Mouse (Mus musculus) monocyte, adult 5-6 weeks (primary cell): ENCODE data around the gene Naip1. TPM values are rescaled to one million over a fixed set of nuclear protein-coding genes. Genes with fewer than 3 reads are reported as not detected.
"Not testable (repeated sequence)": the region's sequence is repeated elsewhere in the genome, so short reads cannot be mapped to it uniquely, and the experiment has no call there.

Experiments
- ATAC-seq: fragments of 153-309, 156-312 bp; replicated peaks from 2 replicates; pipeline ENCODE4 v1.8.0; 2017; ENCODE audit warnings: mild to moderate bottlenecking; ENCODE audit not compliant: low TSS enrichment, insufficient number of reproducible peaks, severe bottlenecking, poor library complexity, low FRiP score
- total RNA-seq: library from RNA; stranded (forward); fragments of 200-1000, 200-491, 200-594 nt; gene quantifications from 3 replicates; pipeline ENCODE4 v1.2.3, GENCODE M21; 2017

The Naip1 gene
- total RNA-seq = 1.1 to 2.7 TPM (median 2.3 TPM) in 3 replicates

DNA sequence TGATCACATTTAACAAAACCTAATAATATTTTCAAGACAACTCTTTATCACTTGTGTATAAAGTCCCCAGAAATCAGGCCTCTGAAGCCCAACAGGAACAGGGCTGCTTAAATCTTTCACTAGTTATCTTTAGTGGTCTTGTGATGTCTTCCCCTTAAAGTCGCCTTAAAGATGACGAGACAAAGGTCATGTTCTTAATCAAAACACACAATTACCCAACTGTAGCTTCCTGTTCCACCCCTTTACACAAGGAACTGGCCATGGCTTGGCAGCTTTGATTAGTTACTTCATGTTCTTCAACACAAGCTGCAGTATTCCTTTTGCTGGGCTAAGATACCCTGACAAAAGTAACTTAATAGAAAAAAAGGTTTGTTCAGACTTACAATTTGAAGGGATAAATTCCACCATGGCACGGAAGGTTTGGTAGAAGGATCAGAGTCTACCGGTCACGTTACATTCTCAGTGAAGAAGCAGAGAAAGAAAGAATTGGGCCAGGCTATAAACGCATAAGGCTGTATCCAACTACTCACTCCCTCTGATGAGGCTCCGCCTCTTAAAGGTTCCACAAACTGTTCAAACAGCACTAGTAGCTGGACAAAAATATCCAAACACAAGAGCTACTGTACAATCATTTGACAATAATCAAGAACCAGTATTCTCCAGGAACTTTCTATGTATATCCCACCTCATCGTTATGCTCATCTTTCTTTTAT lies at the start of gene Naip1:
Gene Naip1 (minus strand): TSS at position 455 of the 713 bp plus-strand sequence.
- peak; percentile 77 for ATAC-seq

DNA sequence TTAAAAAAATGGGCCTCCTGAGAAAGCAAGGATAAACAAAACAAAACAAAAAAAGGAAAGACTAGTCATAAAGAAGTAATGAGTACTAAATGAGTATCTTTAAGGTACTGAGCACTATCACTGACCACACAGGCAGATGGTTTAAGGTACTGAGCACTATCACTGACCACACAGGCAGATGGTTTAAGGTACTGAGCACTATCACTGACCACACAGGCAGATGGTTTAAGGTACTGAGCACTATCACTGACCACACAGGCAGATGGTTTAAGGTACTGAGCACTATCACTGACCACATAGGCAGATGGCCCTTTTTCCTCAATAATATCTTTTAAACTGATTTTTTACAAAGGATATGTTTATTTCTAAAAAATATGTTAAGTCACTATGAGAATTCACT lies 47.0 kb upstream of the Naip1 start:
- ATAC-seq = not testable (repeated sequence)

DNA sequence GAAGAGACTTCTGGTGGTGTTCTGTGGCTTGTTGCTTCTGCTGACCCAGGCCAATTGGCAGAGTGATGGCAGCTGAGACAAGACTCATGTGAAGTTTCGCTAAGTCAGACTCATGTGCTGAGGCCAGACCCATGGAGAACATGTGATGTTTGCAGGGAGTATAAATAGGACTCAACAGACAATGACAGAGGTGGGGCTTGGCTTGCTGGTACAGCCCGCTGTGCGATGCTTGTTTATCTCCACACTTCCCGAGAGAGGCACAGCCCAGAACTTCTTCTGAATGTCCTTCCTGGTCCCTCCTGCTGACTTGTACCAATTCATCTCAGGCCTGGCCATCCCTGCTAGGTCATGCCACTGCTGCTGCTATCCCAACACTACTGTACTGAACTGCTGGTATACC lies 42.7 kb upstream of the Naip1 start:
- no peak for ATAC-seq

DNA sequence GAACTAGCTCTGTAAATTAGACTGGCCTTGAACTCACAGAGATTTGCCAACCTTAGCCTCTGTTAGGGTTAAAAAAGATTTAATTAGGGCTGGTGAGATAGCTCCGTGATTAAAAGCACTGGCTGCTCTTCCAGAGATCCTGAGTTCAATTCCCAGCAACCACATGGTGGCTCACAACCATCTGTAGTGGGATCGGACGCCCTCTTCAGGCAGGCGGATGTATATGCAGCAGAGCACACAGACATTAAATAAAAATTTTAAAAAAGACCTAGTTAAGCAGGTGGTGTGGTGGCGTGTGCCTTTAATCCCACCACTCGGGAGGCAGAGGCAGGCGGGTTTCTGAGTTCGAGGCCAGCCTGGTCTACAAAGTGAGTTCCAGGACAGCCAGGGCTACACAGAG lies 41.7 kb upstream of the Naip1 start:
- ATAC-seq = not testable (repeated sequence)

DNA sequence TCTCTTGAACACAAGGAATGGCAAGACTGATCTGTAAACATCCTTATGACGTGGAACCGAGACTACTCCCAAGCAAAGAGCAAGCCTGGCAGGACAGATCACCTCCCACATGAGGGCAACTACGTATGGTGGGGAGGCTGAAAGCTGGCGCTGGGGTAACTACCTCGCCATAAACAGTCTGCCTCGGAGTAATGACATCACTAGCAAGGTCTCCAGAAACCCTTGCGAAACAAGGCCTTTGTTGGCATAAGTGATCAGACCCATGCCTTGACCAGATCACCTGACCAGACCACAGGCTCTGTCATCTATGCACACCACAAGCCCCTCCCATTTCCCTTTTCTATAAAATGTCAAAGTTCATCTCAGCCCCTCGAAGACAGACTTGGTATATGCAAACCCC lies 40.6 kb upstream of the Naip1 start:
- ATAC-seq = peak; percentile 68

DNA sequence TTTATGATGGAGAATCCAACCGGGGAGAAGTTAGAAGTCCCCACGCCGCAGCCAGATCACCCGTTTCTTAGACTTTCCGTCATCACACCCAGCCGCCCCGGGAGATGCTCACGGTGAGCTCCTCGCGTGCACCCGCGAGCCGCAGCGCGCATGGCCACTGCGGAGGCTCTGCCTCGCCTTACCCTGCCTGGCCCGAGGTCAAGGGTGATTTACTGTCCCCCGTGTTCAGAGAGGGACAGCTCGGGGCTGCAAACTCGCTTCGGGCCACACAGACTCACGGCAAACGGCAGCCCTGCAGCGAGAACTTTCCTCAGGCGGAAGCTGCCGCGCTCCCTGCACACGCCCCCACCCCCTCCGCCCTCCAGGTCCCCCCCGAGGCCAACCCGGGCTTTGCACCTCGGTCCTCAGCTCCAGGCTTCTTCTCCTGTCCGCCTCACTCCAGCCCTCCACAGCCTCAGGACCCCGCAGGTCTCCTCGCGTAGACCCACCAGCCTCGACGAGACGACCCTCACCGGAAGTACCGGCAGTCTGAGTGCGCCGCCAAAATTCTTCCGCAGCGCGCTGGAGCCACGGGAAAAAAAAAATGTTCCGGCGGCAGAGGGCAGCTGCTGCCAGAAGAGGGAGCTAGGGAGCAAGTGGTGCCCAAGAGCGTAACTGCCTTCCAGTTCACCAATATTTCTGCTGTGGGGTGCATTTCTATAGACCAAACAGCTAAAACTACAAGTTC lies 39.6 kb upstream of the Naip1 start, which contains the start of gene Gtf2h2:
Gene Gtf2h2 (minus strand): TSS at position 519 of the 727 bp plus-strand sequence.
- peak; percentile 84 for ATAC-seq

DNA sequence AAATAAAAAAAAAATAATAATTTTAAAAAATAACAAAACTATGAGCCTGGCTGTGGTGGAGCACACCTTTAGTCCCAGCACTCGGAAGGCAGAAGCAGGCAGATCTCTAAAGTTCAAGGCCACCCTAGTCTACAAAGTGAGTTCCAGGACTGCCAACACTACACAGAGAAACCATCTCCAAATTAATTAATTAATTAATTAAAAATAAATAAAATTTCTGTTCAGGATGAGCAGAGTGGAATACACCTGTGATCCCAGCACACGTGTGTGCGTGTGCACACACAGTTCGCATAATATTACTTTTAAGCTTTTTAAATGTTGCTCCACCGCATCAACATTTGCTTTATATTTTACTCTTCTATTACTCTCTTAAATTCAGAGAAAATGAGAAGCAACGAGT lies 39.0 kb upstream of the Naip1 start:
- no peak for ATAC-seq

DNA sequence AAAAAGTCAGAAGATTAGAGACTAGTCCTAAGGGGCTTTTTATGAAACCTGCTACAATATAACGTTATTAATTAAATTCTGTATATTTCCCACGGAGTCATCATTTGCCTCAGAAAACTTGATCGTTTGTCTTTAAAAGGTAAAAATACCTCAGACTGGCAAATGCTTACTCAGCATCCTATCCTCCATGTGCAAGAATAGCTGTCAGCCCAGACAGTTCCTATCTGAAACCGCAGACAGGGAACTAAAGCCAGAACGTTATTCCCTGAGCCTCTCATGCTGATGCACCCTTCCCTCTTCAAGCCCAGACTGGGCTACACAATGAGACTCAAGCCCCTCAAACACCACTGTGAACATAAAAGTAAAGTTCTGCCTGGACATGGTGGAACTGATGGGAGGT lies 37.8 kb upstream of the Naip1 start:
- no peak for ATAC-seq

DNA sequence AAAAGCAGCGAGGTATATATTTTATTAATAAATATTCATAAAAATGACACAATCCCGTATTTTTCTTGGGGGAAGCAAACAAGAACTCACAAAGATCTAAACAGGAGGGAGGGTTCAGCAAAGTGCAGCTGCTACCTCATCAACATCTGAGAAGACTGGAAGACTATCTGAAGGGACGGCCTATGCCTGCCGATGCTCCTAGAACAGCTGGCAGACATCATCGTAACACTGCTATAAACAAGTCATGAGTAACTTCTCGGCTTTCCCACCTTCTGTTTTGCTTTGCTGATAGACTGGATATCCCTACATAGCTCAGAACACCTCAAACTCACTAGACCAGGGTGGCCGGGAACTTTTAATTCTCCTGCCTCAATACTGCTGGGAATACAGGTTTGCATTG lies 30.9 kb upstream of the Naip1 start:
- ATAC-seq = no peak

DNA sequence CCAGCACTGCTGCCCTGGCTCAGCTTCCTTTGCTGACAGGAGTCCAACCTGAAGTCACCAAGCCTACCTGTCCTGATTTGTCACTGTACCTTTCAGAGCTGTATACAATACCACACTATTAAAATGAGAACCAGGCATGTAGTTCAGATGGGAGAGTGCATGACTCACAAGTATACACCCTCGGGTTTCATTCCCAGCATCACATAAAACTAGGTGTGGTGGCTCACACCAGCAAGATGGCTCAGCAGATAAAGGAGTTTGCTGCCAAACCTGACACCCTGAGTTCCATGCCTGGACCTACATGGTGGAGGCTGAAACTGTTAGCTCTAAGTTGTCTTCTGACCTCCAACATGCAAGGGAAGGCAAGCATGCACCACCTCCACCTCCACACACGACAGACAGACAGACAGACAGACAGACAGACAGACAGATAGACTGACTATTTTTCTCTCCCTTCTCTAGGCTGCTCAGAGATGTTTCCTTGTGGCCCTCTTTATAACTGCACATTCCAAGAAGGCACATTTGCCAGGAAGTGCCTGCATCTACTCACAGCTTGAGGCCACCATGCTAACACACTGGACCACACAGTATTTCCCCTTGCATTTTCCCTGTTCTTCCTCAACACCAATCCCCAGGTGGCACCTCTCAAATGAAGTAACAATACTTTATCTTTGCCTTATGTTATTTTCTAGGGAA lies 11.0 kb upstream of the Naip1 start:
- ATAC-seq = no peak

DNA sequence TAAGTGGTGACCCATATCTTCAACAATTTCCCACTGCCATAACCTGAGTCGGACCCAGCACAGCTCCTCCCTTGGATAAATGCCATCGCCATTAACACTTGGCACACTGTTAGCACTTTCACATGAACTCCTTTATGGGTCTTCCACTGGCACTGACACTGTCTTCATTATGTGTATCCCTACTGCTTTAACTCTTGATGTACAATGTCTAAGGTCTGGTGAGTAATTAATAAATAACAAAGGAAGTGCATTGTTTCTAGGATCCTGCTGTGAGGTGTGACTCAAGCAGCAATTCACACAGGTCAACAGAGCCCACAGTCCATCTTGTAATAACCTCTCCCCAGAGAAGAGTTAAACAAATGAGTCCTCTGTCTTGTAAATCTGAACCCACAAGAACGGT lies 8.7 kb upstream of the Naip1 start:
- no peak for ATAC-seq

DNA sequence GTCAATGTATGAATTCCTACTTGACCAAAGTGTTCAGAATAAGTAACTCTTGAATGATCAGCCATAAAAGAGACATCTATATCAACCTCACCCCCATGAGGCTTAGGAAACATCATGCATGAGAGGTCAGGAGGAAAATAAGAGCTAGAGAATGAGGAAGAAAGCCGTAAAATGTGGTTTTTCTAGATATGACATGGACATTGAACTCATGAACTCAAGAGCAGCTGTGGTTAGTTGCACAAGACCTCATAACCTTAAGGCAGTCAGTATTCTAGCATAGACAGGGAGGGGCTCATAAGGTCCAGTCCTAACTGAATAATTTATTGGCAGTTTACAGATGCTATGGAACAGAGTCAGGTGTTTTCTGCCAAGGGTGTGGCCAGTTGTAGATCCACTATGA lies 3.2 kb downstream of the Naip1 start:
- ATAC-seq = peak; percentile 88

DNA sequence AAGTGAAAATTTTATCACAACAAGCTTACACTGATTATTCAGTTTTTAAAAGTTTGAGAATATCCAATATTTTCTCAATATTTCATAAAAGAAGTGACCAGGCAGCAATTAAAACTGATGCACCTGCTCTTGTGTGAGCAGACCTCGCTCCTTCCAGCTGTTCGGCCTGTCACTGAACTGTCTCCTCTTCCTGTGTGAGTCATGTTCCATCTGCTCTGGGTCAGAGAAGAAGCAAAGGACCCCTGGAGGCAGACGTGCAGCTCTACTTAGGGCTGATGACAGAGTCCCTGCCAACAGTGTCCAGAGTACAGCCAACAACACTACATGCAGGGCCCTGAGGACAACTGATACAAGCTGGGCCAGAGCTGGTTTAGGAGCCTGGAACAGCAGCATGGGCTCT lies 12.6 kb downstream of the Naip1 start:
- no peak for ATAC-seq

DNA sequence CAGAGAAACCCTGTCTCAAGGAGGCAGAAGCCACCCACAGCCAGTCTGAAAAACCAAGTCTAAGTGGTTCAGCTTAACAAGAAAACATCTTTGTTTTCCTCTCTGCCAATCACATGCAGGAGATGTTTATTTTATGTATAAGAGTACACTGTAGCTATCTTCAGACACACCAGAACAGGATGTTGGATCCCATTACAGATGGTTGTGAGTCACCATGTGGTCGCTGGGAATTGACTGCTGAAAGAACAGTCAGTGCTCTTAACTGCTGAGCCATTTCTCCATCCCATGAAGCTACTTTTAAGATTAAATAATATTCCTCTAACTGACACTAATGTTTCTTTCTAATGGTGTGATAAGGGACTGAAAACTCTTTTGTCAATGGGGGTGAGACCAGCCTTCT lies 14.0 kb downstream of the Naip1 start:
- no peak for ATAC-seq

DNA sequence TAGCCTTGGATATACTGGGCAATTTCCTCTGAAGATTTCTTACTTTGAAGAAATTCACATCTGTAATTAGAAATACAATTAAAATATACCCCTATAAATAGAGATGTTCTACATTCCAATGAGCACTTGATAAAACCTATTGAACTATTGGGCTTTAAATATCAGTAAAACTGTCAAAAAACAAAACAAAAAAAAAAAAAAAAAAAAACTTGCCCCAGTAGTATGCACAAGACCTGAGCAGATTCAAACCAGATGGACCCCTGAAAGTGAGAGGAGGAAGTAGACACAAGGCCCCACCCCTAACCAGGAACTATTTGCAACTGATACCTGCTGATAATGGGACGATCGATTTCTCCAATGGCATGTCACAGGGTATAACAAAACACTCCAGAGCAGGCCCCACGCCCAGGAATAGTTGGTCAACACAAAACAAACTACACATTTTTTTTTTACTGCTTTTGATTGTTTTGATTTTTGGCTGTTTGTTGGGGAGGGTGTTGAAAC lies 15.3 kb downstream of the Naip1 start:
- no peak for ATAC-seq

DNA sequence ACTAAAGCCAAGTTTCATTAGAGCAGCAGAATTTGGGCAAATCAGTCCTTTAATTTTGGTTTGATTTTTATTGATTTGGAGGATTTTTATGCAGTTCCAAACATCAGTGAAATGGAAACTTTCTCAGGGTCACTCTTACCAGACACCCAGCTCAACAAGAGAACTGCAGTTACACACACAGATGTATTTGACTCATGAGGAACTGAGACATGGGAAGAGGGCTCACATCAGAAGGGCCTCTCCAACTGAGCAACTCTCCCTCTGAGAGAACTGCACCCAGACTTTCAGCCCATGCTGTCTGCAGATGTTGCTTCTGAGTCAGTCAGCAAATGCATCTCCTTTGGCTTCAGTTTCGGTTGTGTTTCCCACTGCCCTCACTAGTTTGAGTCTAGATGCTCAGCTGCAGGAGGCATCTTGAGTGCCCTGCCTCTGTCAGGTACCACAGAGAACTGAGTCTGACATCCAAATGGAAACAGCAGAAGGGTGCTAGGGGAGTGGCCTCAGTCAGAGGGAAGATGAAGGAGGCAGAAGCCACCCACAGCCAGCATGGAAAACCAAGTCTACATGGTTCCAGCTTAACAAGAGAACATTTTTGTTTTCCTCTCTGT lies 16.0 kb downstream of the Naip1 start:
- peak; percentile 80 for ATAC-seq

DNA sequence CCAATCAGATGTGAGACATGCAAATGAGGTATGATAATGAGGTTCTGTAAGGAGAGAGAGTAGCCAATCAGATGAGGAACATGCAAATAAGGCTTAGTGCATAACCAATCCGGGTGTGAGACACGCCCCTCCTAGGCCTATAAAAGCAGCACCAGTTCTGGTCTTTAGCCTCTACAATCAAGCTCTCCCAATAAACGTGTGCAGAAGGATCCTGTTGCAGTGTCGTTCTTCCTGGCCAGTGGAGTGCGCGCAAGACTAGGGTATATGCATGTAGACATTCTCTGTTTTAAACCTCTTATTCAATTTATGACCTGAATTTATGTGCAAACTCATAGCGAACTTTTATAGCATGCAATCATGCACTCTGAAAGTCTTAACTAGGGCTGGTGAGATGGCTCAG lies 32.7 kb downstream of the Naip1 start:
- ATAC-seq = not testable (repeated sequence)

DNA sequence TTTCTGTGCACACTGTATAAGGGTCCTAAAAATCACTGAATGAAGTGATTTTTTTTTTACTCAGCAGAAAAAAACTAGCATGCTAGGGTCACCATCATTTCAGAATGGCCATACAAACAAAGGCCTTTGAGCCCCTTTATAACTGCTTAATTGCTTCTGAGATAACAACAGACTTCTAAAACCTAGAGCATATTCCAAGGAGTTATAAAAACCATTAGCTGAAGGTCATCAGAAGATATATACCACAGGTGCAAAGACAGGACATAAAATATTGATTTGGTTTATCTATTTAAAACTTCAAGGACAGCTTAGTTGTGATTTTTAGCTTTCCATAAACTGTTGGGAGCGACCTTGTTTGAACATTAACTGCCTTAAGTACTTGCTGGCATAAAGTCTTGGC lies 38.2 kb downstream of the Naip1 start:
- no peak for ATAC-seq

DNA sequence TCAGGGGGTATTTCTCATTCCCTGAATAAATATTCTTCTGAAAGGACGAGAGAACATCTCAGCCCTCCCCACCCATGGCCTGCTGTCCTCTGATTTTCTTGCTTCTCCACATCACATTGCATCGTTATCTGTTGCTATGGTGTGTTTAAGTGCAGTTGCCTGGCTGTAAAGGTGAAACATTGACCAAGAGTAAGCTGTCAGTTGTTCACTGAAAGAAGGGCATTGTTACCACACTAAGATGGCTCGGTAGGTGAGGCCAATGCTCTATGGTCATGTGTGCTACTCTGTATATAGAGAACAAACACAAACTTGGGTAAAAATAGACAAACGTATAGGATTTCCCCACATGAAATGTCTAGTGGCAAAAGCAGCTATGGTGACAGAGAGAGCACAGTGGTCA lies 42.8 kb downstream of the Naip1 start:
- ATAC-seq = no peak
